Mouse (Mus musculus) activated CD4-positive, CD25-positive, alpha-beta regulatory T cell, adult 4 months (primary cell): ENCODE data around the gene Kcnab1. TPM values are rescaled to one million over a fixed set of nuclear protein-coding genes. Genes with fewer than 3 reads are reported as not detected.

Source experiments
- ATAC-seq: one replicate; pipeline ENCODE4 v1.8.0; 2017
- polyA plus RNA-seq, 2 experiments: library from polyadenylated mRNA; unstranded; fragments of 100-300 nt; shearing (Covaris generic); gene quantifications; one replicate each; pipeline ENCODE4 v1.2.1; 2017

Kcnab1 gene
- polyA plus RNA-seq, 2 experiments from 2014 or later, result 0.70 to 0.95 TPM

- ATAC-seq, result peak; percentile 63
Observed at GRCm38 (mm10) chr3:65317876-65318537, 208.8 kb downstream of the Kcnab1 start.

- peak; percentile 53 for ATAC-seq
Observed at GRCm38 (mm10) chr3:65319248-65320008, 210.2 kb downstream of the Kcnab1 start.

- ATAC-seq, result no peak
Observed at GRCm38 (mm10) chr3:65320990-65321389, 211.8 kb downstream of the Kcnab1 start.

GRCm38 (mm10) chr3:65321981-65322779, 213.0 kb downstream of the Kcnab1 start:
- ATAC-seq, result no peak

- no peak for ATAC-seq
Observed at GRCm38 (mm10) chr3:65325254-65325653, 216.1 kb downstream of the Kcnab1 start.

- no peak for ATAC-seq
Observed at GRCm38 (mm10) chr3:65328814-65329213, 219.6 kb downstream of the Kcnab1 start.

- no peak for ATAC-seq
Observed at GRCm38 (mm10) chr3:65337835-65338464, 228.8 kb downstream of the Kcnab1 start.

DNA sequence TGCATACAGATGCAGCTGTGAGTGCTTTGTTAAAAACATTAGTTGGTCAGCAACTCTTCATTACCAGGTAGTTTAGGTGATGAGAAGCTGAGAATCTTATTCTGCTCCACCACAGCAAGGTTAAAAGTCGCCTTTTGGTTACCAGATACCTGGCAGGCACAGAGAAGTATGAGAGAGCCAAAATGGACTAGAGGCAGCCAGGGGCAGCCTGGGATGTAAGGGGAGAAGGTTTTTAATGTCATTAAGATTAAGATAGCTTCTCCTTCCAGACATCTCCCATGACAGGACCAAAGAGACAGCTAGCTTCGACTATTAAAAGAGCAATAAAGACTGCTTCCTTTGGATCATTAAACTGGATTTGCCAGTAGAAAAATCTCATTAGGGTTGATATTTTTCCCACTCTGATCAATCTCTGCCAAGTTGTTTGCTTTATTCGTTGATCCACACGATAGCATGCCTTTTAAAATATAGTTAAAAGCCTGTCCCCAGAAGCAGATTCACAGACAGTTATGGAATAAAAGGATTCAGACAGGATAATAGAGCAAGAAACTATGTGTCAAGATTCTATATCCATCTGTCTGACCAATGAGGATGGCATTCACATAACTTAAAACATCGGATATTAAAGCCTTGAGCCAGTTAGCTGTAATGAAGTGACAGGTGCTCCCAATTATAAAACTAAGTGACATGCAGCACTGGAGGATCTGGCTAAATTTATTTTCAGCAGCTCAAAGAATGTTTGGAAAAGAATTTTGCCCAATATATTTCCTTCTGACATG, 231.2 kb downstream of the Kcnab1 start:
- ATAC-seq, result no peak

DNA sequence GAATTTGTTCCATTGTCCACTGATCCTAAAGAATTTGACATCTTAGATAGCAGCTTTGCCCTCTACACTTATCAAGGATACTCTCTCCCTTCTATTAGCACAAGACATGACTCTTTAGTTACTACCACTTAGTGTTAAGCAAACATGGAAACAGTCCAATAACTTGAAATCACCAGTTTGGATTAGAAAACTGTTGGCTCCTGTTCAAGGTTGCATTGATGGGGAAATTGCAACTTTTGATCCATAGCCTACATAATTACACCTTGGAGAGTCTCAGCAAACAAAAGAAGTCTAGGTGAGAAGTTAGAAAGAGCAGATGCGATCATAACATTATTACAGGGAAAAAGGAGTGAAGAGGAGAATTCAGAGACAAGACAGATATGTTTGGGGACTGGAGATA, 237.0 kb downstream of the Kcnab1 start:
- no peak for ATAC-seq

GRCm38 (mm10) chr3:65352278-65353127, 243.3 kb downstream of the Kcnab1 start:
- peak; percentile 80 for ATAC-seq

GRCm38 (mm10) chr3:65353263-65354037, 244.3 kb downstream of the Kcnab1 start:
- ATAC-seq, result no peak

- no peak for ATAC-seq
Observed at GRCm38 (mm10) chr3:65355479-65355878, 246.3 kb downstream of the Kcnab1 start.

DNA sequence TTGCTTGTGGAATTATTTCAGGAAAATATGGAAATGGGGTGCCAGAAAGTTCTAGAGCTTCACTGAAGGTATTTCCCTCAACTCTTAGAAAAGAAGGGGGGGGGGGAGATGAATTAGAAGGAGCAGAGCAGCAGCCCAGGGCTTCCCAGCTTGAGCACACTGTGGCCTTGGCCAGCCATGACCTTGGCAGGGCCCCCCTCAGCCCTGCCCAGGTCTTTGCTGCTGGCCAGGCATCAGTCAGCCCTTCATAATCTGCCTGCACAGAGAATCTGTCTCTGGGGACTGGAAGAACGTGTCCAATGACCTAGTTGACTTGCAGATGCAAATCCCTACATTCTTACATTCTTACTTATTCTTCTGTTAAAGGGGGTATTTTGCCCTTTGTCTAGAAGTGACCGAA, 249.1 kb downstream of the Kcnab1 start:
- no peak for ATAC-seq

GRCm38 (mm10) chr3:65358841-65359240, 249.7 kb downstream of the Kcnab1 start:
- ATAC-seq, result no peak

DNA sequence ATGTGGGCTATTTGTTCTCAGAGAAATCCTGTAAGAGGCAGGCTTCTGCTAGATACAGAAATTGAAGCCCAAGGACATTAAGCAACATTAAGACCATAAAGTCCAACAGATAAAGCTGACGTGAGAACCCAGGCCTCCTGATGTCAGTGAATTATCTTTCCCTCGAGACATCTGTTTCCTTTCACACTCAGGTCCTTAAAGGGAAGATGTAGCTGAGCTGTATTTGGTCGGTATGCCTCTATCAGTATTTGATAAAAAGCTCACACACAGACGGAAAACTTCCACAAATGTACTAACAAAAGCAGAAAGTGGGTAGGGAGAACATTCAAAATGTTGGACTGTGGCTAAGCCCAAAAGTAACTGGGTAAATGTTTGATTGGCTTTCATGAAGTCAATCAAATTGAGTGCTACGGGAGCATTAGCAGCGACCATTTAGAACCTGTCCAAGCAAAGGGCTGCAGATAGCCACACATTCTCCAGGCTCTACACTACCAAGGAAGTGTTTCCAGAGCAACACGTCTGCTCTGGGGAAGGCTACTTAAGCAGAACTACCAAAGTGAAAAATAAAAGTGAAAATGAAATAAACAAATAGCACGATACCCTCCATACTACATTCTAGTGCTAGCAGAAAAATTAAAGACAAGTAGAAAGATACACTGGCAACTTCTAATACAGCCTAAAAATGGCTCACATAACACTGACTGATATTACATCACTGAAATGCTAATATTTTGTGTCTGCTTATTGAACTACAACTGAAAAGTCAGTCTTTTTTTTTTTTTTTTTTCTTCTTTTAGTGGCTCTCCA, 251.2 kb downstream of the Kcnab1 start:
- no peak for ATAC-seq

DNA sequence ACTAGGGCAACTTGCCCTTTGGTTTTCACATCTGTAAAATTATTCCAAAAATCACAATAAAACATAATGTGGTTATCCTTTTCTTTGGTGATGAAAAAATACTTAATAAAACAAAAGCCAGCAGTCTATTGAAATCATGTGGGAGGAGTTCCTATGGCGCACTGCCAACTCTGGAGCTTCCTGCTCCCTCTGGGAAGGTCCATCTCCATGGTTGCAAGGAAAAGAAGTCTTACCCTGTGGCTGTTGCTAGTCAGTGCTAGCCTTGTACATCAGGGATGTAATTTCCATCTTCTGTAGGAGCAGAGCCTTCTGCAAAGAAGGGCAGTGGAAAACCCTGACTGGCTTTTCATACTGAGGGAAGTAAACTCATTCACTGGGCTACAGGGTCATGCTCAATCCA, 254.3 kb downstream of the Kcnab1 start:
- no peak for ATAC-seq

- ATAC-seq, result no peak
Observed at GRCm38 (mm10) chr3:65365184-65365583, 256.0 kb downstream of the Kcnab1 start.

- no peak for ATAC-seq
Observed at GRCm38 (mm10) chr3:65365921-65366710, 256.9 kb downstream of the Kcnab1 start.

DNA sequence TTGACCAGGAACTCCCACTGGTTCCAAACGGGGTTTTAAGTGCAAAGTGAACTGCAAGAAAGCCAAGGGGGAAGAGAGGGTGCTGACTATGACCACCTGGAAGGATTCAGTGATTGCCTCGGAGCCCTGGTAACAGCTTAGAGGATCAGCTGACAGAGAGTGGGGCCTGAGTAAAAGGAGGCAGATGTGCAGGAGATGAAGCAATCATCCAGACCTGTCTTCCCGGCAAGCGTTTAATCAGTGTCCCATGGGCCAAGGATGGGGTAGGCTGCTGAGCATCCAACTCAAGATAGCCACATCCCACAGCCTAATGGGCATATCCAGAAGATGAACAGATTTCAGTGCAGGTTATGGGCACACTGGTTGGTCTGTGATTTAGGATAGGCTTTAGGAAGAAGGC, 258.8 kb downstream of the Kcnab1 start:
- ATAC-seq, result no peak
